Mouse (Mus musculus) forebrain, embryonic 12.5 days (tissue): ENCODE measurements around the gene Rbm20. TPM values are rescaled to one million over a fixed set of nuclear protein-coding genes. Genes with fewer than 3 reads are reported as not detected.
A peak's percentile ranks its signal among the peaks of the same experiment; 100 is the strongest.

Experiments
- ATAC-seq: fragments of 200-750 bp; cut with Nextera tagmentation; 2 replicates; pipeline ENCODE4 v1.8.0; 2017; ENCODE audit warnings: moderate TSS enrichment; ENCODE audit not compliant: low FRiP score
- H3K27ac ChIP-seq: fragments of 300-500 bp; sonication (generic); 2 replicates; pipeline ENCODE4 v1.5.1; 2016; ENCODE audit warnings: mild to moderate bottlenecking
- H3K27me3 ChIP-seq: fragments of 300-500 bp; sonication (generic); 2 replicates; pipeline ENCODE4 v1.6.1; 2016; ENCODE audit warnings: mild to moderate bottlenecking
- H3K36me3 ChIP-seq: fragments of 300-500 bp; sonication (generic); replicated peaks from 2 replicates; pipeline ENCODE4 v1.6.1; 2016; ENCODE audit warnings: mild to moderate bottlenecking
- H3K4me1 ChIP-seq: fragments of 300-500 bp; sonication (generic); 2 replicates; pipeline ENCODE4 v1.6.1; 2016
- H3K4me2 ChIP-seq: fragments of 300-500 bp; sonication (generic); 2 replicates; pipeline ENCODE4 v1.6.1; 2016; ENCODE audit warnings: mild to moderate bottlenecking, moderate library complexity
- H3K4me3 ChIP-seq: fragments of 300-500 bp; sonication (generic); replicated peaks from 2 replicates; pipeline ENCODE4 v1.5.1; 2016; ENCODE audit warnings: mild to moderate bottlenecking
- H3K9ac ChIP-seq: fragments of 300-500 bp; sonication (generic); 2 replicates; pipeline ENCODE4 v1.6.1; 2016; ENCODE audit warnings: mild to moderate bottlenecking
- H3K9me3 ChIP-seq: fragments of 300-500 bp; sonication (generic); 2 replicates; pipeline ENCODE4 v1.6.1; 2016
- WGBS: fragments of 180-500 bp; shearing (Covaris S2); methylation state at CpG from one replicate; pipeline ENCODE4 v1.1.7; 2016; 5-methylcytosine and 5-hydroxymethylcytosine counted together
- polyA plus RNA-seq: library from polyadenylated mRNA; unstranded; fragments of >200 nt; fragmentation: Nextera tagmentation; extraction: Ambion mirVana; gene quantifications from 2 replicates; pipeline ENCODE4 v1.2.1, GENCODE M21; 2016

Gene Rbm20
- polyA plus RNA-seq, 1 experiment from 2014 or later: 7.2 TPM

DNA sequence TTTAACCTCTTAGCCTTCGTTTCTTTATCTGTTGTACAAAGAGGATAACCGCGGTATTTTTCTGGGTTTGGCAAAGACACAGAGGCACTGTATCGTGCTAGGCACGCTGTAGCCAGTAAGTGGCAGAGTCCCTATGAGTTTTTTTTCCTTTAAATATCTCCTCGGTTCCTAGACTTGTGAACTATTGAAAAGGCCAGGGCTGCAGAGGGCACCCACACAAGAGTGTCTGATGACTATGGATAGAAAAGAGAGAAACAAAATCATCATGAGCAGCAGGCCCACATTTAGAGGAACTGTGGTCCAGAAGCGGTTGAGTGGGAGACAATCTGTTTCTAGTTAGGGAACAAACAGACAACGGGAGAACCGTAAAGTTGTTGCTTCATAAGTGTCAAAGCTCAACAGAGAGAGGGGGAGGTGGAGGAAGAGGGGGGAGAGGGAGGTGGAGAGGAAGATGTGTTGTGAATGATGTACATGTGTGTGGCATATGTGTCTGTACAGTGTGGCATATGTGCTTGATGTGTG lies 215.8 kb downstream of the Rbm20 start:
- Histone ChIP-seq H3K27ac (no peak overlapping the region), H3K9me3 (no peaks in the 10 kb centered on the region), H3K36me3 (no peaks in the 10 kb centered on the region), H3K9ac (no peak overlapping the region), H3K4me3 (no peak overlapping the region), H3K4me1 (peaks cover 2% of the 10 kb centered on the region), H3K4me2 (no peak overlapping the region), H3K27me3 (no peaks in the 10 kb centered on the region)
- WGBS: 72% methylated on average over 9 of the region's 9 CpGs
- ATAC-seq: no peak

GRCm38 (mm10) chr19:53893711-53894171 lies 216.6 kb downstream of the Rbm20 start:
- Histone ChIP-seq H3K36me3 (no peaks in the 10 kb centered on the region), H3K27me3 (no peaks in the 10 kb centered on the region), H3K27ac (no peak overlapping the region), H3K9me3 (no peaks in the 10 kb centered on the region), H3K4me2 (no peak overlapping the region), H3K4me1 (peaks cover 2% of the 10 kb centered on the region), H3K4me3 (no peak overlapping the region), H3K9ac (no peak overlapping the region)
- no peak for ATAC-seq
- 88% methylated on average over 3 of the region's 3 CpGs for WGBS

GRCm38 (mm10) chr19:53894538-53895121 lies 217.5 kb downstream of the Rbm20 start:
- H3K27me3 ChIP-seq: no peaks in the 10 kb centered on the region
- peaks cover 2% of the 10 kb centered on the region for H3K4me1 ChIP-seq
- no peak overlapping the region for H3K4me2 ChIP-seq
- no peaks in the 10 kb centered on the region for H3K9me3 ChIP-seq
- no peaks in the 10 kb centered on the region for H3K36me3 ChIP-seq
- no peak overlapping the region for H3K4me3 ChIP-seq
- H3K9ac ChIP-seq: no peak overlapping the region
- 86% methylated on average over 12 of the region's 12 CpGs for WGBS
- no peak overlapping the region for H3K27ac ChIP-seq
- ATAC-seq: no peak

DNA sequence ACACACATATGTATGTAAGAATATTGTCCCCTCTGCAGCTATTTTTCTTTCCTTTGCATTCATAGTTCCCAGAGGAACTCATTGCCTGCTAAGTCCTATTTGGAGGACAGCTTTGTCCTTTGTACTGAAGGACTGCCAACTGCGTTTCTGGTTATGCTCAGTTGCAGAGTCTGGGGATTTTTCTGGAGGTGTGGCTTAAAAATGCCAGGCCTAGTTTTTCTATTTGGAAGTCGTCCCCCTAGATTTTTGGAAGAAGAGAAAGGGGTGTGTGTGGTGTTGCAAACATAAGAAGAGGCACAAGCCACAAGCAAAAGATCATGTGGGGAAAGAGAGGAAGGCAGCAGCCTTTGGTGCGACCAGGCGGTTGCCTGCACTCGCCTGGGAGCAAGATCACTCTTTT lies 220.9 kb downstream of the Rbm20 start:
- H3K9ac ChIP-seq: no peak overlapping the region
- WGBS: 82% methylated on average over 5 of the region's 5 CpGs

DNA sequence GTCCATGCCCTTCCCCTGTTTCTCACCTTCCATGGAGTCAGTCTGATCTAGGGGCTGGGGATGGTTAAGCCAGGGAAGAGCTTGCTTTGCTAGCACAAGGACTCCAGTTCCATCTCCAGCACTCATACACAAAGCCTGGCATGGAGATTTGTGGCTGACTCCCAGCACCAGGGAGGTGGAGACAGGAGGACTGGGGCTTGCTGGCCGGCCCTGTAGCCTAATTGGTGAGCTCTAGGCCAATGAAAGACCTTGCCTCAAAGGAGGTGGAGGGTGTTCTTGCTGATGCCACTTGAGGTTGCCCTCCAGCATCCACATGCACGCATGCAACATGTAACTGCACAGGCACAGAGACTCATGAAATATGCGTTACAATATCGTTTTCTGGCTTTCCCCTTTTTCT lies 221.4 kb downstream of the Rbm20 start:
- Histone ChIP-seq H3K4me3 (no peak overlapping the region), H3K9me3 (no peaks in the 10 kb centered on the region), H3K27me3 (peaks cover 7% of the 10 kb centered on the region; the same call in 1 of the 2 replicates), H3K4me2 (no peak overlapping the region), H3K4me1 (peaks cover 6% of the 10 kb centered on the region), H3K9ac (no peak overlapping the region), H3K36me3 (no peaks in the 10 kb centered on the region), H3K27ac (no peak overlapping the region)
- WGBS: 78% methylated on average over 4 of the region's 4 CpGs
- ATAC-seq: no peak

More for the DNA sequence above, 220.9 kb downstream of the Rbm20 start:
- Histone ChIP-seq H3K27me3 (peaks cover 7% of the 10 kb centered on the region; the same call in 1 of the 2 replicates), H3K27ac (no peak overlapping the region), H3K4me2 (no peak overlapping the region), H3K4me1 (peaks cover 6% of the 10 kb centered on the region), H3K36me3 (no peaks in the 10 kb centered on the region), H3K4me3 (no peak overlapping the region), H3K9me3 (no peaks in the 10 kb centered on the region)
- ATAC-seq: no peak

GRCm38 (mm10) chr19:53898970-53899900 lies 222.1 kb downstream of the Rbm20 start:
- Histone ChIP-seq H3K4me2 (no peak overlapping the region), H3K36me3 (no peaks in the 10 kb centered on the region), H3K4me3 (no peak overlapping the region), H3K27me3 (peaks cover 7% of the 10 kb centered on the region; the same call in 1 of the 2 replicates), H3K4me1 (peaks cover 6% of the 10 kb centered on the region), H3K27ac (no peak overlapping the region), H3K9ac (no peak overlapping the region), H3K9me3 (no peaks in the 10 kb centered on the region)
- no peak for ATAC-seq
- WGBS: 86% methylated on average over 25 of the region's 25 CpGs

- Histone ChIP-seq H3K4me1 (peaks cover 14% of the 10 kb centered on the region), H3K9me3 (no peaks in the 10 kb centered on the region), H3K27ac (no peak overlapping the region), H3K27me3 (peaks cover 7% of the 10 kb centered on the region; the same call in 1 of the 2 replicates), H3K4me3 (no peak overlapping the region), H3K4me2 (no peak overlapping the region), H3K9ac (no peak overlapping the region), H3K36me3 (no peaks in the 10 kb centered on the region)
- ATAC-seq: no peak
- 91% methylated on average over 14 of the region's 14 CpGs for WGBS
Observed at GRCm38 (mm10) chr19:53899941-53900610, 223.0 kb downstream of the Rbm20 start.

GRCm38 (mm10) chr19:53901931-53902738 lies 225.0 kb downstream of the Rbm20 start:
- H3K9me3 ChIP-seq: no peaks in the 10 kb centered on the region
- peak overlapping the region; percentile 68; the same call in 1 of the 2 replicates for H3K27ac ChIP-seq
- no peaks in the 10 kb centered on the region for H3K36me3 ChIP-seq
- ATAC-seq: no peak
- peak overlapping the region; percentile 68 for H3K4me2 ChIP-seq
- peak overlapping the region; percentile 98 for H3K4me3 ChIP-seq
- peaks cover 17% of the 10 kb centered on the region for H3K4me1 ChIP-seq
- 68% methylated on average over 15 of the region's 15 CpGs for WGBS
- H3K27me3 ChIP-seq: peaks cover 7% of the 10 kb centered on the region; the same call in 1 of the 2 replicates
- H3K9ac ChIP-seq: peak overlapping the region; percentile 92

DNA sequence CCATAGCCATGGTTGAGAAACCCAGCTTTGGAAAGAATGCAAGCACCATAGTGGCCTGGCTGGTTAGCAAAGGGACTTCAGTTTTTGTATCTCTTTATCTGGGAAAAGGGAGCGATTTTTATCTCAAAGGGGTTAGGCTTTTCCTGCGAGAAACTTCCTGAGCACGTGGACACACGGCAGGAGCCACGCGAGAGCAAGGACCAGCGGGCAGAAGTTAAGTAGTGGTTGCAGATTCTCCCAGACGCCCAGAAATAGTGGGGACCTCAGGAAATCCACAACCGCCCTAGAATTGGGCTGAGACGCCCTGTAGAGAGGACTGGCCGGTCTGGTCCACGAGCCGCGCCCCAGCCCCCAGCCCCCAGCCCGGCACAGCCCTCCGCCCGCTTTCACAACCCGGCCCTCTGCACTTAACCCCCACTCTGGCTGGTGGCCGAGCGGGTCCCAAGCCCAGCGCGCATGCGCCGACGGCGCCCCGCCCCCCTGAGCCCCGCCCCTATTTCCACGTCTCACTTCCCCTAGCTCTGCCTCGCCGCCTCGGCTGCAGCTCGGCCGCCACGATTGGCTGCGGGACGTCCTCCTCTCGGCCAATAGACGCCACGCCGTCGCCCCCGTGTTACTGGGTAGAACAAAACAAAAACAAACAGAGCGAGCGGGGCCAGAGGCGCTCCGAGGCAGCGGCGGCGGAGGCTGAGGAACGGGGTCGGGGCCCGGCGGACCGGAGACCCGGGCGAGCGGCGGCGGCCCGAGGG lies 225.8 kb downstream of the Rbm20 start:
- WGBS: under 1% methylated on average over 58 of the region's 61 CpGs

DNA sequence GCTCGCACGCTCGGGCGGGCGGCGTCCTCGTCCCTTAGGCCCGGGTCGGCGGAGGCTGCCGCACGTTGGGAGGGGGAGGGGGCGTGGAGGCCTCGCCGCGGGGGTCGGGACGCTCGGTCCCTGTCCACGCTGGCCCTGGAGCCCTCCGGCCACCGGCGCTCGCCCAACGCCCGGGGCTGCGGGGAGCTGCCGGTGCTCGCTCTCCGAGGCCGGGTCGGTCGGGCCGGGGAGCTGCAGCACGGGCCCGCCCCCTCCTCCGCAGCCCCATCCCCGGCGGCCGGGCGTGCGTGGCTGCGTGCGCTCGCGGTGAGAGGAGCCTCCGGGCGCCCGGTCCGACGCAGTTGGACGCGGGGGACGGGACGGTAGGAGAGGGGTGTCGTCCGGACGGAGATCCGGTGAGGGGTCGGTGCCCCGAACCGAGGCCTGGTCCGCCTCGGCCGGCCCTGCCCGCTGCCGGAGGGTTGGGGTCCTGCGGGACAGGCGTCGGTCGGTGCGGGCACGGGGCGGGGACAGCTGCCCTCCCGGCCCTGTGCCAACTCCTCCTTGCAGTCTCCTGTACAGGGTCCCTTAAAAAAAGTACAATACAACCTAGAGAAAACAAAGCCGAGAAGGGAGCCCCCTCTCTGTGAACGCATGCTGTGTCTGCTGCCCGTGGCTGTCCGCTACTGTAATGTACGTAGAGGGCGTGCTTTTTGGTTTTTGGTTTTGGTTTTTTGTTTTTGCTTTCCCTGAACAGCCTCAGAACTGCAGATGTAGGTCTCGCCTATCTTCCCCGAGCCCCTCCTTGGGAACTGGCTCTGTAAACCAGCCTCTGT lies 226.6 kb downstream of the Rbm20 start:
- peaks cover 7% of the 10 kb centered on the region; the same call in 1 of the 2 replicates for H3K27me3 ChIP-seq
- no peaks in the 10 kb centered on the region for H3K9me3 ChIP-seq
- H3K4me2 ChIP-seq: peak overlapping the region; percentile 68
- peak overlapping the region; percentile 91 for H3K27ac ChIP-seq
- peak overlapping the region; percentile 92 for H3K9ac ChIP-seq
- H3K4me1 ChIP-seq: peaks cover 17% of the 10 kb centered on the region
- under 1% methylated on average over 66 of the region's 83 CpGs for WGBS
- H3K4me3 ChIP-seq: peak overlapping the region; percentile 98
- no peaks in the 10 kb centered on the region for H3K36me3 ChIP-seq
- peak; percentile 69 for ATAC-seq

More for the DNA sequence above, 225.8 kb downstream of the Rbm20 start:
- Histone ChIP-seq H3K4me1 (peaks cover 17% of the 10 kb centered on the region), H3K4me3 (peak overlapping the region; percentile 98), H3K9ac (peak overlapping the region; percentile 92), H3K27me3 (peaks cover 7% of the 10 kb centered on the region; the same call in 1 of the 2 replicates), H3K36me3 (no peaks in the 10 kb centered on the region), H3K4me2 (peak overlapping the region; percentile 68), H3K27ac (peak overlapping the region; percentile 91), H3K9me3 (no peaks in the 10 kb centered on the region)
- ATAC-seq: peak; percentile 99
